Mouse (Mus musculus): ENCODE results near the gene Nav1.

DNA sequence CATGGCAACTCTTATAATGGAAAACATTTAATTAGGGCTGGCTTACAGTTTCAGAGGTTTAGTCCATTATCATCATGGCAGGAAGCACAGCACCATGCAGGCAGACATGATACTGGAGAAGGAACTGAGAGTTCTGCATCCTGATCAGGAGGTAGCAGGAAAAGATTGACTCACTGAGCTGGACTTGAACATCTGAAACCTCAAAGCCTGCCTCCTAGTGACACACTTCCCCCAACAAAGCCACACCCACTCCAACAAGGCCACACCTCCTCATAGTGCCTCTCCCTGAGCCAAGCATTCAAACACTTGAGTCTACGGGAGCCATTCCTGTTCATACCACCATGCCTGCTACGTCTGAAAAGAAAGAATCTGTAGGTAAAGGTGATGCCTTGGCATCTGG is 26.8 kb upstream of the Nav1 start:
- TF ChIP-seq POLR2A (IDR thresholded peaks at IDR 0.05; ENCODE audit: low read depth, low read length) (no peak), CTCF (IDR thresholded peaks at IDR 0.05; ENCODE audit: extremely low read depth, insufficient read depth, insufficient read length, insufficient replicate concordance) (no peak)
